Mouse (Mus musculus) kidney, adult 11 months (tissue): Measurements from ENCODE around the gene Ilvbl.
"Not testable (repeated sequence)": the region's sequence is repeated elsewhere in the genome, so short reads cannot be mapped to it uniquely, and the experiment has no call there.

Source experiments
- DNase-seq: peaks from one replicate; pipeline ENCODE4 v3.0.0; 2022

Gene Ilvbl

GRCm38 (mm10) chr10:78574250-78575104, at the start of gene Ilvbl:
Ilvbl (plus strand) TSS chr10:78574346.
- peak; percentile 97 for DNase-seq

- DNase-seq = not testable (repeated sequence)
Observed at GRCm38 (mm10) chr10:78525071-78525470, 49.1 kb upstream of the Ilvbl start.

- DNase-seq = peak; percentile 11
Observed at GRCm38 (mm10) chr10:78525511-78525910, 48.6 kb upstream of the Ilvbl start.

GRCm38 (mm10) chr10:78540943-78541342, 33.2 kb upstream of the Ilvbl start:
- DNase-seq = peak; percentile 18

- DNase-seq = no peak
Observed at GRCm38 (mm10) chr10:78565070-78565469, 9.1 kb upstream of the Ilvbl start.

- DNase-seq = no peak
Observed at GRCm38 (mm10) chr10:78569191-78569590, 5.0 kb upstream of the Ilvbl start.

- no peak for DNase-seq
Observed at GRCm38 (mm10) chr10:78569686-78570085, 4.5 kb upstream of the Ilvbl start.

GRCm38 (mm10) chr10:78570416-78570815, 3.7 kb upstream of the Ilvbl start:
- no peak for DNase-seq

- DNase-seq = no peak
Observed at GRCm38 (mm10) chr10:78570897-78571296, 3.2 kb upstream of the Ilvbl start.

- no peak for DNase-seq
Observed at GRCm38 (mm10) chr10:78573226-78573625, 920 bp upstream of the Ilvbl start.

- DNase-seq = no peak
Observed at GRCm38 (mm10) chr10:78575105-78575632, 1.0 kb downstream of the Ilvbl start.

- peak; percentile 75 for DNase-seq
Observed at GRCm38 (mm10) chr10:78575690-78576089, 1.5 kb downstream of the Ilvbl start.

- DNase-seq = no peak
Observed at GRCm38 (mm10) chr10:78576435-78577184, 2.5 kb downstream of the Ilvbl start.

- no peak for DNase-seq
Observed at GRCm38 (mm10) chr10:78578204-78578603, 4.1 kb downstream of the Ilvbl start.

GRCm38 (mm10) chr10:78581121-78581520, 7.0 kb downstream of the Ilvbl start:
- no peak for DNase-seq

GRCm38 (mm10) chr10:78583347-78583746, 9.2 kb downstream of the Ilvbl start:
- no peak for DNase-seq

GRCm38 (mm10) chr10:78583939-78584338, 9.8 kb downstream of the Ilvbl start:
- DNase-seq = no peak

GRCm38 (mm10) chr10:78584996-78585395, 10.8 kb downstream of the Ilvbl start:
- no peak for DNase-seq

- DNase-seq = no peak
Observed at GRCm38 (mm10) chr10:78585606-78586005, 11.5 kb downstream of the Ilvbl start.

GRCm38 (mm10) chr10:78586026-78586425, 11.9 kb downstream of the Ilvbl start:
- no peak for DNase-seq

GRCm38 (mm10) chr10:78589291-78589690, 15.1 kb downstream of the Ilvbl start:
- DNase-seq = no peak

GRCm38 (mm10) chr10:78589901-78590300, 15.8 kb downstream of the Ilvbl start:
- DNase-seq = no peak

- DNase-seq = no peak
Observed at GRCm38 (mm10) chr10:78590744-78591143, 16.6 kb downstream of the Ilvbl start.
